Mouse (Mus musculus): ENCODE data around the gene Eps15l1.

Gene Eps15l1

GRCm38 (mm10) chr8:72291104-72291503 lies 130.2 kb downstream of the Eps15l1 start:
- no peak for DNase-seq (ENCODE audit: low spot score in 2 of 2)
